Mouse (Mus musculus): ENCODE data around the gene Sec14l2. TPM values are rescaled to one million over a fixed set of nuclear protein-coding genes. Genes with fewer than 3 reads are reported as not detected.

The Sec14l2 gene
- polyA plus RNA-seq, 1 experiment: 1.5 TPM

GRCm38 (mm10) chr11:4094378-4095170, 28.6 kb downstream of the Sec14l2 start:
- no peak for TF ChIP-seq GATA1 (IDR thresholded peaks at IDR 0.05; ENCODE audit: low read length)

DNA sequence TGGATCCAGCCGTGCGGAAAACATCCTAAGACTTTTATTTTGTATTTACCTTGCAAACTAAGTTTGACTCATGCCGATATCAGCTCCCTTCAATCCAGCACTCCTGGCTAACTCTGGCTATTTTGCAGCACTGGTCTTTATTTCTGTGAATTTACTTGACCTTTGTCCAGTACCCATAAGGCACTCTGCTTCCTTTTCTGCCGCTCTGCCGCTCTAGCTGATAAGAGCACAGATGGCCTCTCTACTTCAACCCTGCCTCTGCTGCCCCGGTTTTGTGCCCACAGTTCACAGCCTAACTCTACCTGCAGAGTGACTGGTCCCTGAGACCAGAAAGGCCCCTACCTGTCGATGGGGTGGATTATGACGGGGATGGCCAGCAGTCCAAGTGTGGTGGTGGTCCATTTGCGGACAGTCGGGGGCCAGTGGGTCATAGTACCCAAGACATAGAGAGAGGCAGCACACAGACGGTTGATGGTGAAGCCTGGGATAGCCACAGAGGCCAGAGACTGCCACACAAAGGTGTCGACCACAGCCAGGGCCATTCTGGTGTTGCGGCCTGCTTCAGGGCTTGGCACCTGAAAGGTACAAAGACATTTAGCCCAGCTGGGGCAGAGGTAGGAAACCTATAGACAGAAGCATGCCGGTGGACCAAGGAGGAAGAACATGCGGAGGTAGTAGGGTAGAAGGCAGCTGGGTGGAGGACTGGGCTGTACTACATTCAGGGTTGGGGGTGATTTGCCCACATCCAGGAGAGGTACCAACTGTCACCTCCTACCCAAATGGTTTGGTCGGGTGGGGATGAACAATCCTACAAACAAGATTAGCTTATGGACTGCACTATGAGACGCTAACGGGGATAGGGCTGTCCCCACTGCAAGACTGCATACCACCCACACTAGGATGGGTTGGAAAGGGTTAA, 29.5 kb downstream of the Sec14l2 start:
- no peak for TF ChIP-seq GATA1 (IDR thresholded peaks at IDR 0.05; ENCODE audit: low read length)

- TF ChIP-seq GATA1 (IDR thresholded peaks at IDR 0.05; ENCODE audit: low read length): no peak
These were observed 35.9 kb downstream of the Sec14l2 start for GRCm38 (mm10) chr11:4087267-4087666.

DNA sequence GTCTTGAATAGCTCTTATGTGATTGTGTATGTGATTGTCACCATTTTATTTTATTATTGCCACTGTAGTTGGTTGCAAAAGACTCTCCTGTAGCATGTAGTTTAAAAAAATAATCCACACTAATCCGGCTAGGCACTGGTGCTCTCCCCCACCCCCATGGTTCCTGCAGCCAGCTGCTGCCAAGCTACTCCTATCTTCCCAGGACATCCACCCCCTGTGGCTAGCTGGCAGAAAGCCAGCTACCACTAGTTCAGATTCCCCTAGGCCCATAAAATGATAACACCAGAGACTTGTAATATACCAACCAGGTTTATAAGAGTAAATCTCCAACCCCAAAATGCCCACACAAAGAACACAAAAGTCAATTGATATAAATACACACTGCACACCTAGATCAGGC, 37.0 kb downstream of the Sec14l2 start:
- TF ChIP-seq GATA1 (IDR thresholded peaks at IDR 0.05; ENCODE audit: low read length): no peak

DNA sequence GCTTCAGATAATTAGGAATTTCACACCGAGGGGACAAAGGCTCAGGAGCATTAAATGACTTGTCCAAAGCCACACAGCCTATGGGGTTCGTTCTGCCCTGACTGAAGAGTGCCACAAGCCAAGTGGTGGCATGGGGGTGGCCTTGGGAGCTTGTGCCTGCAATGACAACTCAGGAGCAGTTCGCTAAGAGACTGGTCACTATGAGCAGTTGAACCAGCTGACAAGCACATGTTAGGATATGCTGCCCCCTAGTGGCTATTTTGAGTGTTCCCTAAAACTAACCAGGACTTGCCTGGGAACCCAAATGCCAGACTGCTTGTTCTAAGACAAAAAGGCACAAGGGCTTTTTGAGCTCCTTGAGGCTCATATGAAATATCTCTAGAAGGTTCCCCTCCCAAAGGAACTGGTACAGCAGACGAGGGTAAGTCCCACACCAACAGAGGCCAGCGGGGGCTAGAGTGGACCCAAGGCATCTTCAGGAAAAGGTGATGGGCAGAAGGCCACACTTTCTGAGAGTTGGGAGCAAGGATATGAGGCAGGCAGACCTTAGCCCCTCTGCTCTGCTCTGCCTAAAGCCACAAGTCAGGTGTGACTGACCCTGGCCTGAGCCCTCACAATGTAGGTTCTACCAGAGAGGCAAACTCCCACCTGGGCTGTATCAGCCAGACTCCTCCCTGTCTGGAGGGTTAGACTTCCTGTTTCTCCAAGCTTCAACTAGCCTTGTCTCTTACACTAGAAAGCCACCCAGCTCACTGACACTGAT, 39.7 kb downstream of the Sec14l2 start:
- TF ChIP-seq GATA1 (IDR thresholded peaks at IDR 0.05; ENCODE audit: low read length): no peak

- no peak for TF ChIP-seq GATA1 (IDR thresholded peaks at IDR 0.05; ENCODE audit: low read length)
These were observed 43.0 kb downstream of the Sec14l2 start for GRCm38 (mm10) chr11:4080219-4080618.

DNA sequence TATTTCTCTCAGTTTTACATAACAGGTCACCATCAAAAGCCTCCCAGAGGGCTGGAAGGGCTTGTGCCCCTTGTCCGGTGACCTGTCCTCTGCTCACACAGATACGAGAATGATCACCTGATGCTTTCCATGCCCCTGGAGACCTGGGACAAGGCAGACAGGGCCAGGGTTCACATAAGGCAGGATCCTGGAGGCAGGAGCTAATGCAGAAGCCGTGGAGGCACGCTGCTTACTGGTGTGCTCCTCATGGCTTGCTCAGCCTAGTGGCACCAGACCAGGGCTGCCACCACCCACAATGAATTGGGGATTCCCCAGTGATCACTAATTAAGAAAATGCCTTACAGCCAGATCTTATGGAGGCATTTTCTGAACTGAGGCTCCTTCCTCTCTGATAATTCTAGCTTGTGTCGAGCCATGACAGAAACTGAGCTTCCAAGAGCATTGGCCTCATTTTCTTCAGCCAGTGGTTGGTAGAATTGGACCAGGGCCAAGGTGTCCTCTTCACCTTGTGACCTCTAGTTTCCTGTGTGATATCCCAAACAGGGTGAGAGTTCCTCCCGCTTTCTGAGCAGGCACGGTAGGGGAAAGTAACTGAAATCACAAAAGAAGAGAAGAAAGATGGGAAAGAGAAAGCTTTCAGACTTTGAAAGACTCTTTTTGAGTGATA, 44.8 kb downstream of the Sec14l2 start:
- TF ChIP-seq GATA1 (IDR thresholded peaks at IDR 0.05; ENCODE audit: low read length): no peak

DNA sequence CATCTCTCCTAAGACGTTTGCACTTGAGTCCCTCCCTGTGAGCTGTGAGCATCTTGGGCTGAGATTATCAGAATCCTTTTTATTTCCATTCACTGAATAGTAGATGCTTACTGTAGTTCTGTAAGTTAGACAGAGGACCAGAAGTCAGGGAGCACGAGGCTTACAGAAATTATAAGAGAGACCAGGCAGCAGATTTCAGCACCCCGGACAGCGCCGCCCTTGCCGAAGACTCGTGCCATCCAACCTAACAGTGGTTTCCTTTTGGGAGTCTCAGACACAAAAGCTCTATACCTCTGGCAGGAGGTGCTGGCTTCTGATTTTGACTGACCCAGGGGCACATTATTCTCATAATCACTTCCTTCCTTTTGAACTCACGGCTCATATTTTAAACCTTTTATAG, 46.6 kb downstream of the Sec14l2 start:
- no peak for TF ChIP-seq GATA1 (IDR thresholded peaks at IDR 0.05; ENCODE audit: low read length)

DNA sequence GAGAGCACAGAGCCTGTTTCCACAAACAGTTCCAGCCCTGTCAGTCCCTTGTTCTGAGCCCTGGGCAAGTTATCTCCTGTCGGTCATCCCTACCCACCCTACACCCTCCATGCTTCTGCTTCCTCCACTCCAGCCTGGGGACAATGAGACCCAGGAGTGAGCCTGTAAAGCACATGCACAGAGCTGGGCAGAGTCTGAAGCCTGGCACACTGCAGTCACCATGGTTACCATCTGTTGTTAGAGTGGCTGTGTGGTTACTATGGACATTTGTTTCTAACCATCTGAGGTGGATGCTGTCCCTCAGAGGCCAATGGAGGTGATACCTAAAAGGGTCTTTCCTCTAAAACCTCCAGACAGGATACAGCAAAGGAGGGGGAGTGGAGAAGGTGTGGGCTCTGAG, 53.6 kb downstream of the Sec14l2 start:
- no peak for TF ChIP-seq GATA1 (IDR thresholded peaks at IDR 0.05; ENCODE audit: low read length)

- no peak for TF ChIP-seq GATA1 (IDR thresholded peaks at IDR 0.05; ENCODE audit: low read length)
These were observed 58.5 kb downstream of the Sec14l2 start, which contains the start of gene Sec14l3 for GRCm38 (mm10) chr11:4064627-4065122. Sec14l3 (plus strand) TSS chr11:4064841.

DNA sequence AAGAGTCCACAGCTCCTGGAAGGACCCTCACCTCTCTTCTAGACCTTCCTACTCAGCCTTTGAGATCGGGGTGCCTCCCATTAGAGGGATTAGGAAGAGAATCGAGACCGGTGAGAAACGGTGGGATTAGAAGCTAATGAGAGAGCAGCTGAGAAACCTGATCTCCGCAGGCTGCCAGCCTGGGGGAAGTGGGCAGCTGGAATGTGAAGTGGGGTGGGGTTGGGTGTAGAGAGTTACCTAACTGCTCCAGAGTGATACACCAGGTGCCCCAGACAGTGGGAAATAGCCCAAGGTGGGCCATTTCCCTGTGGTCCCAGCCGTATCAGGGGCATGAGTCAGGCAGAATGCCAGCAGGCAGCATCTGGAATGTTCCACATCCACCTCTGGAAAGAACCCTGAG, 60.2 kb downstream of the Sec14l2 start:
- no peak for TF ChIP-seq GATA1 (IDR thresholded peaks at IDR 0.05; ENCODE audit: low read length)

DNA sequence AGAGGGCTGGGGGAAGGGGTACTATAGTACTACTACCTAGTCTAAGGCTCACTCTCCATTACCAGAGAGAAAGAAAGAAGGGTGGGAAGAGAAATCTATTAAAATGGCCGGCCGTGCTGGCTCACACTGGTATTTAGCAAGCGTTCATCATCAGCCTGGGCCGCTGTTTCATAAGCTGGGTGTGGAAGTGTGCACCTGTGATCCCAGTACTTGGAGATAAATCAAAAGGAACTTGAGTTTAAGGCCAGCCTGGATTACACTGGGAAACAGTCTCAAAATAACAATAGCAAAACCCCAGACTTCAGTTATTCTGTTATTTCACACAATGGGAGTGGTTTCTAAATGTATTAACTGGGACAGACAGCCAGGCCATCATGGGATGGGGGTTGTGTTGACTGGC, 60.7 kb downstream of the Sec14l2 start:
- TF ChIP-seq GATA1 (IDR thresholded peaks at IDR 0.05; ENCODE audit: low read length): no peak

GRCm38 (mm10) chr11:4060866-4061575, 62.2 kb downstream of the Sec14l2 start:
- TF ChIP-seq GATA1 (IDR thresholded peaks at IDR 0.05; ENCODE audit: low read length): no peak

DNA sequence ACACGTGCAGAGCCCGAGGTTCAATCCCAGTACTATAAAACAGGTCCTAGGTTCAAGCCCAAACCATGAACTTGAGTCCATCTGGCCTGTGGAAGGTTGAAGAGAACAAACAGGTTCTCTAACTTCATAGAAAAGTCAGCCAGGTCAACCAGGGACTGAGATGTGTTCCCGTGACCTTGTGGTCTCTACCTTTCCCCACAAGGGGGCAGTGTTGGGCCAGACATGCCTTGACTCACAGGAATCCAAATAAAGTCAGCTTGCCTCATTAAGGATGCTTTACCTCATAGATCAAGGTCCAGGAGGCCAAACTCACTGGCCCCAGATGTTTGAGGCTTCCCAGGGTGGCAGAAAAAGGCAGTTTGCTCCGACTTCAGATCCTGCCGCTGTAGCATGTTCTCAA, 69.6 kb downstream of the Sec14l2 start:
- no peak for TF ChIP-seq GATA1 (IDR thresholded peaks at IDR 0.05; ENCODE audit: low read length)

Measured in G1E-ER4 (cell line).